Mouse (Mus musculus) CD4-positive naive resting alpha-beta T cell, adult 76 days (primary cell): ENCODE data around the gene Ccdc9. TPM values are rescaled to one million over a fixed set of nuclear protein-coding genes. Genes with fewer than 3 reads are reported as not detected.

Experiments
- total RNA-seq: library from RNA; stranded (reverse); gene quantifications from one replicate; pipeline ENCODE4 v1.2.4, GENCODE M21; 2023

Gene Ccdc9
- total RNA-seq, result 373 TPM

GRCm38 (mm10) chr7:16286026-16286961, at the start of gene Ccdc9:
Gene Ccdc9 (minus strand): TSS chr7:16286795.

GRCm38 (mm10) chr7:16308093-16308492, 21.5 kb upstream of the Ccdc9 start, which contains the start of gene Bbc3:
Gene Bbc3 (plus strand): TSS chr7:16308393.

GRCm38 (mm10) chr7:16273081-16273765, 13.4 kb downstream of the Ccdc9 start, which contains the start of gene Inafm1:
Gene Inafm1 (minus strand): TSS chr7:16273617.

GRCm38 (mm10) chr7:16259110-16259590, 27.4 kb downstream of the Ccdc9 start, which contains the start of gene C5ar1:
Gene C5ar1 (minus strand): TSS chr7:16259540.

GRCm38 (mm10) chr7:16244067-16244466, 42.5 kb downstream of the Ccdc9 start, which contains the start of gene C5ar2:
Gene C5ar2 (minus strand): TSS chr7:16244154.

Other genes with a start within 250 kb of the Ccdc9 start
- gene Bicra, start 238.9 kb downstream of the Ccdc9 start, total RNA-seq, result 65.3 TPM
- gene Zfp541, start 225.0 kb downstream of the Ccdc9 start, total RNA-seq, result not detected
- 305 TPM for gene Napa, start 188.3 kb downstream of the Ccdc9 start, total RNA-seq
- 33.2 TPM for gene Kptn, start 166.9 kb downstream of the Ccdc9 start, total RNA-seq
- 0.12 TPM for gene Slc8a2, start 157.0 kb downstream of the Ccdc9 start, total RNA-seq
- gene Meis3, start 111.7 kb downstream of the Ccdc9 start, total RNA-seq, result 45.9 TPM
- gene Dhx34, start 64.8 kb downstream of the Ccdc9 start, total RNA-seq, result 20.5 TPM
- 0.21 TPM for gene C5ar2, start 42.6 kb downstream of the Ccdc9 start, total RNA-seq
- gene C5ar1, start 27.3 kb downstream of the Ccdc9 start, total RNA-seq, result 1.1 TPM
- gene Inafm1, start 13.2 kb downstream of the Ccdc9 start, total RNA-seq, result 40.5 TPM
- 93.4 TPM for gene Bbc3, start 21.6 kb upstream of the Ccdc9 start, total RNA-seq
- gene Sae1, start 101.0 kb upstream of the Ccdc9 start, total RNA-seq, result 59.0 TPM
- gene Zc3h4, start 114.1 kb upstream of the Ccdc9 start, total RNA-seq, result 87.5 TPM
- gene Tmem160, start 166.0 kb upstream of the Ccdc9 start, total RNA-seq, result 35.0 TPM
- not detected for gene Npas1, start 190.9 kb upstream of the Ccdc9 start, total RNA-seq